Mouse (Mus musculus) MEL (cell line): Measurements from ENCODE around the gene Rad54l2. TPM values are rescaled to one million over a fixed set of nuclear protein-coding genes. Genes with fewer than 3 reads are reported as not detected.

Experiments used
- DNase-seq: peaks from one replicate; pipeline ENCODE4 v3.0.0; 2011; ENCODE audit warnings: low read depth, low spot score
- H3K27ac ChIP-seq: 2 replicates; pipeline ENCODE4 v1.5.1; 2012; ENCODE audit warnings: low read depth, mild to moderate bottlenecking, control low read depth, low read length, moderate library complexity; ENCODE audit not compliant: control insufficient read depth
- H3K27me3 ChIP-seq, 2 experiments: fragments of 150-350 bp in 1 of 2; sonication (generic) in 1 of 2; 2 replicates each; pipeline ENCODE4 v1.6.1; 2012; ENCODE audit warnings: low read length in 2 of 2, mild to moderate bottlenecking in 2 of 2, improper control_type of control experiment in 1 of 2, moderate library complexity in 1 of 2; ENCODE audit not compliant: insufficient read depth in 2 of 2, control insufficient read depth in 1 of 2
- H3K36me3 ChIP-seq, 2 experiments: 2 replicates each; pipeline ENCODE4 v1.6.1; 2012 to 2014; ENCODE audit warnings: low read length in 2 of 2, improper control_type of control experiment in 1 of 2, inconsistent platforms in 1 of 2, mild to moderate bottlenecking in 1 of 2; ENCODE audit not compliant: insufficient read depth in 2 of 2, control insufficient read depth in 1 of 2
- H3K4me1 ChIP-seq, 2 experiments: fragments of 150-350 bp in 1 of 2; sonication (generic) in 1 of 2; 2 replicates each; pipeline ENCODE4 v1.6.1; 2012; ENCODE audit warnings: low read length in 2 of 2, improper control_type of control experiment in 1 of 2, mild to moderate bottlenecking in 1 of 2; ENCODE audit not compliant: insufficient read depth in 2 of 2, control insufficient read depth in 1 of 2
- H3K4me3 ChIP-seq, 2 experiments: fragments of 150-350 bp in 1 of 2; sonication (generic) in 1 of 2; 2 replicates each; pipeline ENCODE4 v1.5.1; 2012; ENCODE audit warnings: low read depth in 2 of 2, low read length in 2 of 2, mild to moderate bottlenecking in 2 of 2, moderate library complexity in 2 of 2, control low read depth in 1 of 2, improper control_type of control experiment in 1 of 2; ENCODE audit not compliant: control insufficient read depth in 1 of 2, insufficient read depth in 1 of 2
- H3K79me2 ChIP-seq: 2 replicates; pipeline ENCODE4 v1.6.1; 2012; ENCODE audit warnings: mild to moderate bottlenecking, low read length, moderate library complexity; ENCODE audit not compliant: control insufficient read depth, poor library complexity, insufficient read depth
- H3K9ac ChIP-seq: 2 replicates; pipeline ENCODE4 v1.6.1; 2012; ENCODE audit warnings: low read depth, mild to moderate bottlenecking, control low read depth, low read length, moderate library complexity; ENCODE audit not compliant: control insufficient read depth, poor library complexity, severe bottlenecking
- H3K9me3 ChIP-seq: fragments of 150-350 bp; sonication (generic); replicated peaks from 2 replicates; pipeline ENCODE4 v1.6.1; 2012; ENCODE audit warnings: mild to moderate bottlenecking, low read length, improper control_type of control experiment, moderate library complexity; ENCODE audit not compliant: insufficient read depth
- CHD1 ChIP-seq: IDR thresholded peaks from 2 replicates; pipeline ENCODE4 v1.6.1; 2012; ENCODE audit warnings: low read depth, mild to moderate bottlenecking, inconsistent platforms, low read length, improper control_type of control experiment
- CHD2 ChIP-seq: IDR thresholded peaks from 2 replicates; pipeline ENCODE4 v1.6.1; 2011; ENCODE audit warnings: low read length, improper control_type of control experiment
- EP300 ChIP-seq, 2 experiments: IDR thresholded peaks; 2 replicates each; pipeline ENCODE4 v1.6.1; 2011; ENCODE audit warnings: improper control_type of control experiment in 2 of 2, low read length in 2 of 2, low read depth in 1 of 2, mild to moderate bottlenecking in 1 of 2
- ETS1 ChIP-seq: IDR thresholded peaks from 2 replicates; pipeline ENCODE4 v1.6.1; 2012; ENCODE audit warnings: low read depth, mild to moderate bottlenecking, inconsistent platforms, low read length, improper control_type of control experiment, moderate library complexity
- MEF2A ChIP-seq: IDR thresholded peaks from 2 replicates; pipeline ENCODE4 v1.6.1; 2014; ENCODE audit warnings: low read depth, mild to moderate bottlenecking, inconsistent platforms, low read length, improper control_type of control experiment; ENCODE audit not compliant: poor library complexity, insufficient replicate concordance, severe bottlenecking; ENCODE audit errors: extremely low read depth
- MYC ChIP-seq: IDR thresholded peaks from 2 replicates; pipeline ENCODE4 v1.6.1; 2011; ENCODE audit warnings: low read depth, mild to moderate bottlenecking, low read length, improper control_type of control experiment, moderate library complexity
- NELFE ChIP-seq: IDR thresholded peaks from 2 replicates; pipeline ENCODE4 v1.6.1; 2011; ENCODE audit warnings: low read depth, low read length, improper control_type of control experiment
- POLR2A ChIP-seq, 2 experiments: IDR thresholded peaks; 2 replicates each; pipeline ENCODE4 v1.6.1; 2011 to 2012; ENCODE audit warnings: low read length in 2 of 2, mild to moderate bottlenecking in 2 of 2, control low read depth in 1 of 2, improper control_type of control experiment in 1 of 2, low read depth in 1 of 2, moderate library complexity in 1 of 2; ENCODE audit not compliant: control insufficient read depth in 1 of 2, insufficient read depth in 1 of 2, poor library complexity in 1 of 2
- POLR2AphosphoS2 ChIP-seq: IDR thresholded peaks from 2 replicates; pipeline ENCODE4 v1.6.1; 2011; ENCODE audit warnings: low read length, improper control_type of control experiment
- POLR2AphosphoS5 ChIP-seq: IDR thresholded peaks from 2 replicates; pipeline ENCODE4 v1.6.1; 2012; ENCODE audit warnings: low read depth, borderline replicate concordance, mild to moderate bottlenecking, inconsistent platforms, low read length, moderate library complexity, mixed read lengths
- RCOR1 ChIP-seq: IDR thresholded peaks from 2 replicates; pipeline ENCODE4 v1.6.1; 2012; ENCODE audit warnings: low read depth, mild to moderate bottlenecking, inconsistent platforms, low read length, improper control_type of control experiment
- SIN3A ChIP-seq: IDR thresholded peaks from 2 replicates; pipeline ENCODE4 v1.6.1; 2012; ENCODE audit warnings: low read length, improper control_type of control experiment, inconsistent platforms
- TAL1 ChIP-seq: IDR thresholded peaks from 2 replicates; pipeline ENCODE4 v1.6.1; 2012; ENCODE audit warnings: mild to moderate bottlenecking, inconsistent platforms, low read length, moderate library complexity, mixed read lengths
- USF2 ChIP-seq, 2 experiments: IDR thresholded peaks; 2 replicates each; pipeline ENCODE4 v1.6.1; 2011 to 2012; ENCODE audit warnings: improper control_type of control experiment in 2 of 2, low read length in 2 of 2, borderline replicate concordance in 1 of 2, inconsistent platforms in 1 of 2, low read depth in 1 of 2, mild to moderate bottlenecking in 1 of 2; ENCODE audit not compliant: insufficient read depth in 1 of 2
- ZKSCAN1 ChIP-seq: IDR thresholded peaks from 2 replicates; pipeline ENCODE4 v1.6.1; 2012; ENCODE audit warnings: low read depth, mild to moderate bottlenecking, inconsistent platforms, low read length, improper control_type of control experiment, moderate library complexity
- polyA plus RNA-seq, 2 experiments: library from polyadenylated mRNA; stranded (reverse) in 1 of 2; unstranded in 1 of 2; fragments of >175 nt in 1 of 2; fragments of >200 nt in 1 of 2; gene quantifications; 2 replicates each; pipeline versions ENCODE4 v1.2.1 to v1.2.4; 2012; ENCODE audit warnings: low replicate concordance in 2 of 2, low read depth in 1 of 2; ENCODE audit not compliant: insufficient read length in 2 of 2, insufficient read depth in 1 of 2, missing spikeins in 1 of 2
- total RNA-seq: library from RNA; depleted of rRNA; stranded (reverse); fragments of 300-350 nt; gene quantifications from 2 replicates; pipeline ENCODE4 v1.2.3, GENCODE M21; 2012

Rad54l2 gene
- total and polyA plus RNA-seq, 3 experiments = 11.9 to 27.2 (median 15.5) TPM

DNA sequence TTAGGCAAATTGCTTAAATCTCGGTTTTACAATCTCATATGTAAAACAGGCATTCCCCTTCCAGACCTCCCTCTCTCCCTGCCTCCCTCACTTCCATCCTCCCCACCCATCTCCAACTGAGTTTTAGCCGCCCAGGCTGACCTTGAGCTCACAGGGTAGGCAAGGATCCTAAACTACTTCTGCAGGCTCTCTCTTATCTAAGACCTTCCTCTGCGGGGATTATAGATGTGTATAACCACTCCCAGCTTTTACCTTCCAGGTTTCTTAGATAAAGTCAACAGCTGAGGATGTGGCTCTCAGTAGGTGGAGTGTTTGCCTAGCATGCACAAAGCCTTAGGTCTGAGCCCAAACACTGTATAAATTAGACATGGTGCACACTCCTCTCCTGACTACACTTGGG lies 18.8 kb downstream of the Rad54l2 start:
- no peak overlapping the region for H3K4me3 ChIP-seq
- no peak overlapping the region for H3K27ac ChIP-seq
- H3K79me2 ChIP-seq = peaks cover 7% of the 10 kb centered on the region
- no peaks in the 10 kb centered on the region for H3K9me3 ChIP-seq
- H3K36me3 ChIP-seq = peaks cover 0 to 28% of the 10 kb centered on the region in 2 experiments; a peak in 2 of 4 replicates
- H3K27me3 ChIP-seq = no peaks in the 10 kb centered on the region
- peak in 1 of 2 experiments; percentile 30; a peak in 1 of 4 replicates for TF ChIP-seq EP300 (IDR thresholded peaks at IDR 0.05; ENCODE audit: low read depth in 1 of 2, low read length in 2 of 2)
- no peak for TF ChIP-seq CHD2
- no peak overlapping the region for H3K9ac ChIP-seq
- peak; percentile 37 for DNase-seq
- H3K4me1 ChIP-seq = peaks cover 16 to 18% of the 10 kb centered on the region in 2 experiments

DNA sequence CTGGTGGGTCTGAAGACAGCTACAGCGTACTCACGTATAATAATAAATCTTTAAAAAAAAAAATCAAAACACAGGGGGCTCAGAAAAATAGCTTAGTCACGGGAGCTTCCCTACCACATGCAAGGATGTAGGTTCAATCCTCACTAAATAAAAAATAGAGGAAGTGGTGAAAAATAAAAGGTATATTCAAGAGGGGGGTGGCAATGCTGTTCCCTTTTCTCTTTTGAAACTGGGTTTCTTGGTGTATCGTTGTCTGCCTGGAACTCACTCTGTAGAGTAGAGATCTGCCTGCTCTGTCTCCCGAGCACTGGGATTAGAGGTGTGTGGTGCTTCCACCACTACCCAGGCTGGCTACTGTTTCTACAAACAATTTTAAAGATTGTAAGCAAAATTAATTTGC lies 19.2 kb downstream of the Rad54l2 start:
- peaks cover 16 to 18% of the 10 kb centered on the region in 2 experiments for H3K4me1 ChIP-seq
- no peak overlapping the region for H3K4me3 ChIP-seq
- peaks cover 10% of the 10 kb centered on the region for H3K79me2 ChIP-seq
- H3K27me3 ChIP-seq = no peaks in the 10 kb centered on the region
- peak; percentile 56 for DNase-seq
- H3K9ac ChIP-seq = no peak overlapping the region
- no peak for TF ChIP-seq POLR2AphosphoS5
- no peak for TF ChIP-seq TAL1
- no peak for TF ChIP-seq ZKSCAN1
- TF ChIP-seq ETS1 = 0 out of 2 replicates have a peak, but pooled peaks have one; percentile 15
- no peak for TF ChIP-seq NELFE
- TF ChIP-seq RCOR1 = peak; percentile 60
- peak; percentile 16; the same call in 1 of the 2 replicates for TF ChIP-seq SIN3A
- no peak for TF ChIP-seq MEF2A
- TF ChIP-seq USF2 (IDR thresholded peaks at IDR 0.05; ENCODE audit: borderline replicate concordance in 1 of 2, insufficient read depth in 1 of 2, low read depth in 1 of 2, low read length in 2 of 2) = no peak
- TF ChIP-seq MYC = peak; percentile 52; the same call in 1 of the 2 replicates
- TF ChIP-seq POLR2AphosphoS2 = no peak
- TF ChIP-seq, all 39 proteins: peak for 4
- Histone ChIP-seq H3K9me3 (no peaks in the 10 kb centered on the region), H3K36me3 (peaks cover 0 to 28% of the 10 kb centered on the region in 2 experiments; a peak in 2 of 4 replicates), H3K27ac (no peak overlapping the region)

DNA sequence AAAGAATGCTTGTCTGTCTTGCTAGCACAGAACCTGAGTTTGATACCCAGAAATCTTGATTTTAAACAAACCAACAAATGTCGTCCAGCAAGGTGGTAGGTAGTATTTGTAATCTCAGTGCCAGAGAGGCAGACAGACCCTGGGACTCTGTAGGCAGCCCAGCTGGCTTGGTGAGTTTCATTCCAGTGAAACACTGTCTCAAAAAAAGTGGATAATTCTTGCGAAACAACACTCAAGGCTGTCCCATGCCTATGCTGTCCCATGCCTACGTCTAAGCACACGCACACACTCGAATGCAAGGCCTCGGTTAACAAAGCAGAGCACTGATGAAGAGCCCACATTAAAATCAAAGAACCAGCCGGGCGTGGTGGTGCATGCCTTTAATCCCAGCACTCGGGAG lies 32.6 kb downstream of the Rad54l2 start:
- no peaks in the 10 kb centered on the region for H3K27me3 ChIP-seq
- H3K9me3 ChIP-seq = no peaks in the 10 kb centered on the region
- no peak for DNase-seq
- TF ChIP-seq CHD1 (no peak), POLR2AphosphoS2 (no peak), POLR2A (IDR thresholded peaks at IDR 0.05; ENCODE audit: control insufficient read depth in 1 of 2, insufficient read depth in 1 of 2, low read depth in 1 of 2, low read length in 2 of 2, poor library complexity in 1 of 2) (no peak)
- H3K4me3 ChIP-seq = no peak overlapping the region
- H3K36me3 ChIP-seq = peaks cover 0 to 1% of the 10 kb centered on the region in 2 experiments; a peak in 2 of 4 replicates
- H3K79me2 ChIP-seq = peaks cover 2% of the 10 kb centered on the region
- H3K9ac ChIP-seq = no peak overlapping the region
- no peak overlapping the region for H3K27ac ChIP-seq
- no peaks in the 10 kb centered on the region for H3K4me1 ChIP-seq
